Mouse (Mus musculus): ENCODE data around the gene Gm15517. TPM values are rescaled to one million over a fixed set of nuclear protein-coding genes. Genes with fewer than 3 reads are reported as not detected.
A peak's percentile ranks its signal among the peaks of the same experiment; 100 is the strongest.

The Gm15517 gene
- polyA plus RNA-seq, 1 experiment from 2014 or later = not detected

- Histone ChIP-seq H3K27ac (ENCODE audit: low read depth, low read length) (peak overlapping the region; percentile 20; the same call in 1 of the 2 replicates), H3K9me3 (ENCODE audit: control insufficient read depth, low read length) (no peaks in the 10 kb centered on the region), H3K4me2 (peak overlapping the region; percentile 98), H3K36me3 (ENCODE audit: control insufficient read depth, insufficient read depth, low read length) (0 out of 2 replicates have a peak, but pooled peaks cover 2% of the 10 kb centered on the region), H3K9ac (ENCODE audit: low read length) (peak overlapping the region; percentile 64), H3K4me3 (ENCODE audit: low read depth, low read length) (peak overlapping the region; percentile 50), H3K27me3 (ENCODE audit: control insufficient read depth, insufficient read depth, low read length) (peaks cover 12% of the 10 kb centered on the region), H3K4me1 (ENCODE audit: control insufficient read depth, insufficient read depth, low read length) (peaks cover 21% of the 10 kb centered on the region)
- DNase-seq (ENCODE audit: low spot score, missing footprints) = peak; percentile 93
- peak; percentile 54 for ATAC-seq (ENCODE audit: low FRiP score)
- WGBS = under 1% methylated on average over 34 of the region's 40 CpGs
Observed at GRCm38 (mm10) chr7:44310285-44310877, 49.1 kb downstream of the Gm15517 start.

GRCm38 (mm10) chr7:44310878-44311712 lies 49.8 kb downstream of the Gm15517 start:
- H3K27ac ChIP-seq (ENCODE audit: low read depth, low read length) = peak overlapping the region; percentile 20; the same call in 1 of the 2 replicates
- H3K4me2 ChIP-seq = peak overlapping the region; percentile 98
- WGBS = 1% methylated on average over 31 of the region's 38 CpGs
- peak overlapping the region; percentile 64 for H3K9ac ChIP-seq (ENCODE audit: low read length)
- peaks cover 12% of the 10 kb centered on the region for H3K27me3 ChIP-seq (ENCODE audit: control insufficient read depth, insufficient read depth, low read length)
- H3K9me3 ChIP-seq (ENCODE audit: control insufficient read depth, low read length) = no peaks in the 10 kb centered on the region
- peak overlapping the region; percentile 50 for H3K4me3 ChIP-seq (ENCODE audit: low read depth, low read length)
- H3K4me1 ChIP-seq (ENCODE audit: control insufficient read depth, insufficient read depth, low read length) = peaks cover 16% of the 10 kb centered on the region
- H3K36me3 ChIP-seq (ENCODE audit: control insufficient read depth, insufficient read depth, low read length) = 0 out of 2 replicates have a peak, but pooled peaks cover 2% of the 10 kb centered on the region
- DNase-seq (ENCODE audit: low spot score, missing footprints) (peak; percentile 94), ATAC-seq (ENCODE audit: low FRiP score) (peak; percentile 67)

Other genes with a start within 250 kb of the Gm15517 start
- not detected in 2 replicates for gene Klk1b26, start 249.3 kb upstream of the Gm15517 start, polyA plus RNA-seq (2014; fragmentation: Nextera tagmentation; extraction: Ambion mirVana)
- not detected in 2 replicates for gene Klk1b27, start 209.2 kb upstream of the Gm15517 start, polyA plus RNA-seq (2014; fragmentation: Nextera tagmentation; extraction: Ambion mirVana)
- not detected in 2 replicates for gene Klk1b21, start 159.1 kb upstream of the Gm15517 start, polyA plus RNA-seq (2014; fragmentation: Nextera tagmentation; extraction: Ambion mirVana)
- not detected in 2 replicates for gene Klk1b22, start 148.8 kb upstream of the Gm15517 start, polyA plus RNA-seq (2014; fragmentation: Nextera tagmentation; extraction: Ambion mirVana)
- not detected in 2 replicates for gene Klk1b16, start 124.7 kb upstream of the Gm15517 start, polyA plus RNA-seq (2014; fragmentation: Nextera tagmentation; extraction: Ambion mirVana)
- gene Klk1b24, start 73.2 kb upstream of the Gm15517 start, polyA plus RNA-seq (2014; fragmentation: Nextera tagmentation; extraction: Ambion mirVana) = not detected in 2 replicates
- not detected in 2 replicates for gene Klk1b3, start 63.3 kb upstream of the Gm15517 start, polyA plus RNA-seq (2014; fragmentation: Nextera tagmentation; extraction: Ambion mirVana)
- not detected in 2 replicates for gene Klk1b4, start 54.0 kb upstream of the Gm15517 start, polyA plus RNA-seq (2014; fragmentation: Nextera tagmentation; extraction: Ambion mirVana)
- not detected in 2 replicates for gene Klk1b5, start 45.5 kb upstream of the Gm15517 start, polyA plus RNA-seq (2014; fragmentation: Nextera tagmentation; extraction: Ambion mirVana)
- not detected in 2 replicates for gene Klk1, start 36.1 kb upstream of the Gm15517 start, polyA plus RNA-seq (2014; fragmentation: Nextera tagmentation; extraction: Ambion mirVana)
- gene Gm36864, start 25.3 kb upstream of the Gm15517 start, polyA plus RNA-seq (2014; fragmentation: Nextera tagmentation; extraction: Ambion mirVana) = not detected in 2 replicates
- gene 1700028J19Rik, start 14.8 kb upstream of the Gm15517 start, polyA plus RNA-seq (2014; fragmentation: Nextera tagmentation; extraction: Ambion mirVana) = 1.1 and 1.4 TPM in 2 replicates
- 104 and 117 TPM in 2 replicates for gene 2410002F23Rik, start 14.7 kb upstream of the Gm15517 start, polyA plus RNA-seq (2014; fragmentation: Nextera tagmentation; extraction: Ambion mirVana)
- not detected in 2 replicates for gene Acp4, start 4.1 kb upstream of the Gm15517 start, polyA plus RNA-seq (2014; fragmentation: Nextera tagmentation; extraction: Ambion mirVana)
- gene Clec11a, start 45.5 kb downstream of the Gm15517 start, polyA plus RNA-seq (2014; fragmentation: Nextera tagmentation; extraction: Ambion mirVana) = 2.2 and 3.4 TPM in 2 replicates
- gene Shank1, start 48.8 kb downstream of the Gm15517 start, polyA plus RNA-seq (2014; fragmentation: Nextera tagmentation; extraction: Ambion mirVana) = 3.4 TPM in 2 replicates
- gene Syt3, start 122.7 kb downstream of the Gm15517 start, polyA plus RNA-seq (2014; fragmentation: Nextera tagmentation; extraction: Ambion mirVana) = 1.5 and 2.1 TPM in 2 replicates
- gene 1700008O03Rik, start 124.4 kb downstream of the Gm15517 start, polyA plus RNA-seq (2014; fragmentation: Nextera tagmentation; extraction: Ambion mirVana) = 0.31 and 1.1 TPM in 2 replicates
- gene Lrrc4b, start 167.6 kb downstream of the Gm15517 start, polyA plus RNA-seq (2014; fragmentation: Nextera tagmentation; extraction: Ambion mirVana) = 9.2 and 10.3 TPM in 2 replicates
- gene Aspdh, start 203.9 kb downstream of the Gm15517 start, polyA plus RNA-seq (2014; fragmentation: Nextera tagmentation; extraction: Ambion mirVana) = 1.8 and 2.9 TPM in 2 replicates
- 49.4 and 55.8 TPM in 2 replicates for gene Josd2, start 206.5 kb downstream of the Gm15517 start, polyA plus RNA-seq (2014; fragmentation: Nextera tagmentation; extraction: Ambion mirVana)
- gene Emc10, start 235.1 kb downstream of the Gm15517 start, polyA plus RNA-seq (2014; fragmentation: Nextera tagmentation; extraction: Ambion mirVana) = 91.8 and 99.3 TPM in 2 replicates
- 14.7 and 17.1 TPM in 2 replicates for gene Fam71e1, start 235.1 kb downstream of the Gm15517 start, polyA plus RNA-seq (2014; fragmentation: Nextera tagmentation; extraction: Ambion mirVana)